Mouse (Mus musculus): ENCODE data around the gene 4930438A08Rik.

- no peak for TF ChIP-seq POLR2A (IDR thresholded peaks at IDR 0.05; ENCODE audit: insufficient read length, low read depth)
- no peak for TF ChIP-seq E2F4 (IDR thresholded peaks at IDR 0.05; ENCODE audit: insufficient read depth)
- TF ChIP-seq USF1 (IDR thresholded peaks at IDR 0.05; ENCODE audit: low read depth) = no peak
- TF ChIP-seq MYOG (IDR thresholded peaks at IDR 0.05; ENCODE audit: control insufficient read depth in 1 of 3, insufficient read depth in 1 of 3, insufficient read length in 2 of 3, low read depth in 2 of 3) = no peak
- TF ChIP-seq MAX (IDR thresholded peaks at IDR 0.05; ENCODE audit: low read depth) = no peak
- no peak for TF ChIP-seq SRF (IDR thresholded peaks at IDR 0.05; ENCODE audit: control insufficient read depth, insufficient read length, low read depth)
- TF ChIP-seq POLR2AphosphoS2 (IDR thresholded peaks at IDR 0.05; ENCODE audit: insufficient read length, low read depth) = no peak
These were observed 11.1 kb upstream of the 4930438A08Rik start for GRCm38 (mm10) chr11:58263516-58263915.

Data from myocyte (in vitro differentiated cells).